Comparison of ENCODE assay signal across 9 mouse cellular contexts in genomic region chr9:41891206-41891605, GRCm38 (mm10).
A peak's percentile ranks its signal among the peaks of the same experiment; 100 is the strongest.
DNase-seq lines count a peak whose midpoint lies in the region; ATAC-seq and TF ChIP-seq lines count a peak whose summit lies in the region.
"Had no signal": no experiment of that assay in that cellular context is flagged by ENCODE, and none has a peak within 500 bp of the region (broad histone marks: within the 10 kb centered on the region; RNA-seq: fewer than 3 reads in every experiment).

No protein-coding gene starts in this region.

- ATAC-seq in kidney, embryonic 16.5 days (ENCODE audit: low FRiP score, low TSS enrichment), result no peak
- ATAC-seq in forebrain, embryonic 16.5 days, result 0 out of 2 replicates have a peak, but pooled peaks have one; percentile 16
- no peak for ATAC-seq in granulocyte monocyte progenitor cell, adult 5-6 weeks (replicated peaks; ENCODE audit: poor library complexity, severe bottlenecking)

- H3K9me3 ChIP-seq in kidney, embryonic 16.5 days (ENCODE audit: low read length), result no peaks in the 10 kb centered on the region
- H3K9me3 ChIP-seq in forebrain, embryonic 16.5 days (ENCODE audit: control insufficient read depth, low read length), result no peaks in the 10 kb centered on the region
- H3K9me3 ChIP-seq in midbrain, embryonic 10.5 days (replicated peaks), result no peaks in the 10 kb centered on the region

- no peaks in the 10 kb centered on the region for H3K36me3 ChIP-seq in kidney, embryonic 16.5 days (ENCODE audit: insufficient read depth, low read length)
- no peaks in the 10 kb centered on the region for H3K36me3 ChIP-seq in forebrain, embryonic 16.5 days (ENCODE audit: control insufficient read depth, insufficient read depth)
- H3K36me3 ChIP-seq in midbrain, embryonic 10.5 days, result no peaks in the 10 kb centered on the region
- H3K36me3 ChIP-seq: G1E had no signal

- DNase-seq in kidney, adult 8-10 months, result no peak
- DNase-seq in midbrain, embryonic 10.5 days (ENCODE audit: low spot score), result no peak
- DNase-seq in spleen, postnatal 10 days (ENCODE audit: low spot score in 2 of 2), result no peak
- DNase-seq in cerebellum, adult 18-20 months, result no peak

- no peaks in the 10 kb centered on the region for H3K27me3 ChIP-seq in kidney, embryonic 16.5 days (ENCODE audit: insufficient read depth, low read length)
- no peaks in the 10 kb centered on the region for H3K27me3 ChIP-seq in forebrain, embryonic 16.5 days (replicated peaks; ENCODE audit: control insufficient read depth, insufficient read depth, low read length)
- peaks cover 11% of the 10 kb centered on the region for H3K27me3 ChIP-seq in midbrain, embryonic 10.5 days (ENCODE audit: low read depth, poor library complexity, severe bottlenecking)

- H3K4me1 ChIP-seq in kidney, embryonic 16.5 days (ENCODE audit: insufficient read depth, low read length), result peaks cover 25% of the 10 kb centered on the region
- peaks cover 3% of the 10 kb centered on the region; the same call in 1 of the 2 replicates for H3K4me1 ChIP-seq in cortical plate, adult 2 months (ENCODE audit: control insufficient read depth, insufficient read depth, low read length)
- peaks cover 26% of the 10 kb centered on the region for H3K4me1 ChIP-seq in forebrain, embryonic 16.5 days (replicated peaks; ENCODE audit: control insufficient read depth, insufficient read depth, low read length)
- H3K4me1 ChIP-seq in midbrain, embryonic 10.5 days, result peaks cover 22% of the 10 kb centered on the region

- TF ChIP-seq POLR2A in cortical plate, adult 2 months (IDR thresholded peaks at IDR 0.05; ENCODE audit: extremely low read depth, insufficient read depth, low read length), result no peak

- H3K4me2 ChIP-seq in kidney, embryonic 16.5 days (replicated peaks; ENCODE audit: low read depth, low read length), result peak overlapping the region; percentile 75
- peak overlapping the region; percentile 69 for H3K4me2 ChIP-seq in forebrain, embryonic 16.5 days (ENCODE audit: low read length)

- H3K4me3 ChIP-seq in kidney, embryonic 16.5 days (ENCODE audit: low read length), result 0 out of 2 replicates have a peak overlapping the region, but pooled peaks have one; percentile 44
- H3K4me3 ChIP-seq in cortical plate, adult 2 months (ENCODE audit: insufficient read depth, low read length), result peak overlapping the region; percentile 37; the same call in 1 of the 2 replicates
- no peak overlapping the region; the same call in 1 of the 2 replicates for H3K4me3 ChIP-seq in forebrain, embryonic 16.5 days (replicated peaks; ENCODE audit: low read length)
- peak overlapping the region; percentile 50 for H3K4me3 ChIP-seq in midbrain, embryonic 10.5 days

- TF ChIP-seq CTCF in cortical plate, adult 2 months (IDR thresholded peaks at IDR 0.05; ENCODE audit: extremely low read depth, insufficient read depth, low read length), result no peak

- peak overlapping the region; percentile 96 for H3K27ac ChIP-seq in kidney, embryonic 16.5 days (ENCODE audit: low read length)
- H3K27ac ChIP-seq in cortical plate, adult 2 months (ENCODE audit: insufficient read depth, low read length), result peak overlapping the region; percentile 88; the same call in 1 of the 2 replicates
- H3K27ac ChIP-seq in forebrain, embryonic 16.5 days (ENCODE audit: low read length), result peak overlapping the region; percentile 99
- H3K27ac ChIP-seq in midbrain, embryonic 10.5 days (replicated peaks), result peak overlapping the region; percentile 96

- H3K9ac ChIP-seq in kidney, embryonic 16.5 days (replicated peaks; ENCODE audit: low read length), result peak overlapping the region; percentile 74
- H3K9ac ChIP-seq in forebrain, embryonic 16.5 days (replicated peaks; ENCODE audit: low read depth, low read length), result peak overlapping the region; percentile 80

- WGBS in kidney, embryonic 16.5 days, result 48% methylated on average over 7 of the region's 7 CpGs
- 20% methylated on average over 7 of the region's 7 CpGs for WGBS in forebrain, embryonic 16.5 days
- 52% methylated on average over 7 of the region's 7 CpGs for WGBS in midbrain, embryonic 10.5 days
